Mouse (Mus musculus) intestine, embryonic 14.5 days (tissue): ENCODE measurements around the gene Cdh22. TPM values are rescaled to one million over a fixed set of nuclear protein-coding genes. Genes with fewer than 3 reads are reported as not detected.

ENCODE experiments used
- ATAC-seq: fragments of 200-750 bp; cut with Nextera tagmentation; replicated peaks from 2 replicates; pipeline ENCODE4 v1.8.0; 2017; ENCODE audit warnings: low read depth, moderate number of reproducible peaks, moderate TSS enrichment, moderate library complexity; ENCODE audit not compliant: low FRiP score, low TSS enrichment
- DNase-seq: peaks from one replicate; pipeline ENCODE4 v3.0.0-alpha.2; 2018; ENCODE audit warnings: low spot score
- H3K27ac ChIP-seq: fragments of 300-500 bp; sonication (generic); 2 replicates; pipeline ENCODE4 v1.5.1; 2014; ENCODE audit warnings: low read depth, mild to moderate bottlenecking, control low read depth
- H3K27me3 ChIP-seq: fragments of 300-500 bp; sonication (generic); replicated peaks from 2 replicates; pipeline ENCODE4 v1.6.1; 2014; ENCODE audit warnings: low read length, control low read depth; ENCODE audit not compliant: control insufficient read depth, insufficient read depth
- H3K36me3 ChIP-seq: fragments of 300-500 bp; sonication (generic); 2 replicates; pipeline ENCODE4 v1.6.1; 2014; ENCODE audit warnings: low read length, control low read depth; ENCODE audit not compliant: control insufficient read depth, insufficient read depth
- H3K4me1 ChIP-seq: fragments of 300-500 bp; sonication (generic); replicated peaks from 2 replicates; pipeline ENCODE4 v1.6.1; 2014; ENCODE audit warnings: low read length, control low read depth, mixed read lengths; ENCODE audit not compliant: control insufficient read depth, insufficient read depth
- H3K4me2 ChIP-seq: fragments of 300-500 bp; sonication (generic); 2 replicates; pipeline ENCODE4 v1.6.1; 2014; ENCODE audit warnings: low read length
- H3K4me3 ChIP-seq: fragments of 300-500 bp; sonication (generic); 2 replicates; pipeline ENCODE4 v1.5.1; 2014; ENCODE audit warnings: low read depth, low read length, control low read depth, mixed read lengths
- H3K9ac ChIP-seq: fragments of 300-500 bp; sonication (generic); 2 replicates; pipeline ENCODE4 v1.6.1; 2014; ENCODE audit warnings: mild to moderate bottlenecking, low read length
- H3K9me3 ChIP-seq: fragments of 300-500 bp; sonication (generic); 2 replicates; pipeline ENCODE4 v1.6.1; 2016; ENCODE audit warnings: low read length, control low read depth; ENCODE audit not compliant: control insufficient read depth
- WGBS: fragments of 180-500 bp; shearing (Covaris S2); extraction: QIAGEN DNeasy Blood & Tissue Kit; methylation state at CpG from one replicate; pipeline ENCODE4 v1.1.7; 2014; 5-methylcytosine and 5-hydroxymethylcytosine counted together
- polyA plus RNA-seq: library from polyadenylated mRNA; unstranded; fragments of >200 nt; fragmentation: Nextera tagmentation; extraction: Ambion mirVana; gene quantifications from 2 replicates; pipeline ENCODE4 v1.2.1, GENCODE M21; 2014

Cdh22 gene
- polyA plus RNA-seq, 1 experiment from 2014 or later, result 0.12 TPM

DNA sequence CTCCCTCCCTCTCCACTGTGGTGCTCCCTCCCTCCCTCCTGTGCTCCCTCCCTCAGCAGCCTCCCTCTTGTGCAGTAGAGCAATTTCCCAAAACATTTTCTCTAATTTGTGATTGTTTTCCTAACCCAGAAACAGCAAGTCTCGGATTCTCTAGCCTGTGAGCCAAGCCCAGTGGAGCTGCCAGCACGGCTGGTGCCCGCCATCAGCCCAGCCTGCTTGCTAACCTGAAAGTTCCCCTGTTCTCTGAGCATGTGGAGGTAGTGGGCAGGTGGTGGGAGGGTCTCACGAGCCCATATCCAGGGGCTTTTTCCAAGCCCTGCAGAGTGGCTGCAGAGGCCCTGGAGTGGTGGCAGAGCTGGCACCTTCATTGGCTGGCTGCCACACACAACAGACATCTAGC, 10.8 kb downstream of the Cdh22 start:
- H3K27me3 ChIP-seq, result peaks cover 55% of the 10 kb centered on the region
- H3K27ac ChIP-seq, result no peak overlapping the region
- H3K36me3 ChIP-seq, result no peaks in the 10 kb centered on the region
- ATAC-seq, result no peak
- no peak overlapping the region for H3K4me2 ChIP-seq
- WGBS, result 65% methylated on average over 4 of the region's 4 CpGs
- no peaks in the 10 kb centered on the region for H3K9me3 ChIP-seq
- no peak for DNase-seq
- no peak overlapping the region for H3K9ac ChIP-seq
- H3K4me1 ChIP-seq, result no peaks in the 10 kb centered on the region
- H3K4me3 ChIP-seq, result no peak overlapping the region

DNA sequence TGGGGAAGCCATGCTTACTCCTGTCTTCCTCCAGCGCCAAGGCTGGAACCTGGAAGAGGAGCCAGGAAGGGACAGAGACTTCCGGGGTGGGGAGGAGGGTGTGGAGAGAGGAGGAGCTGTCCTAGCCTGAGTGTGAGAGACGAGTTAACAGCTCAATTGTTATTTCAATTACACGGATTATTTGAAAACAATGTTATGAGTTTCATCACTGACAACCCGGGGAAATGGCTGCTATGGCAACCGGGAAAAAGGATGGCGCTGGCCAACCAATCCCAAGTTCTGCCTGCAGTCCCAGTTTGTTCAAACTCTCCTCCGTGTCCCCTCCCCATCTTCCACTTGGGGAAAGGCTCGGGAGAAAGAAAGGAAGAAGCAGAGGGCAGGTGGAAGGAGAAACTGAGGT, 12.7 kb downstream of the Cdh22 start:
- DNase-seq (no peak), ATAC-seq (no peak)
- Histone ChIP-seq H3K27ac (no peak overlapping the region), H3K4me1 (no peaks in the 10 kb centered on the region), H3K4me3 (no peak overlapping the region), H3K27me3 (peaks cover 64% of the 10 kb centered on the region), H3K9ac (no peak overlapping the region), H3K36me3 (no peaks in the 10 kb centered on the region), H3K9me3 (no peaks in the 10 kb centered on the region), H3K4me2 (no peak overlapping the region)
- WGBS, result 11% methylated on average over 9 of the region's 9 CpGs

DNA sequence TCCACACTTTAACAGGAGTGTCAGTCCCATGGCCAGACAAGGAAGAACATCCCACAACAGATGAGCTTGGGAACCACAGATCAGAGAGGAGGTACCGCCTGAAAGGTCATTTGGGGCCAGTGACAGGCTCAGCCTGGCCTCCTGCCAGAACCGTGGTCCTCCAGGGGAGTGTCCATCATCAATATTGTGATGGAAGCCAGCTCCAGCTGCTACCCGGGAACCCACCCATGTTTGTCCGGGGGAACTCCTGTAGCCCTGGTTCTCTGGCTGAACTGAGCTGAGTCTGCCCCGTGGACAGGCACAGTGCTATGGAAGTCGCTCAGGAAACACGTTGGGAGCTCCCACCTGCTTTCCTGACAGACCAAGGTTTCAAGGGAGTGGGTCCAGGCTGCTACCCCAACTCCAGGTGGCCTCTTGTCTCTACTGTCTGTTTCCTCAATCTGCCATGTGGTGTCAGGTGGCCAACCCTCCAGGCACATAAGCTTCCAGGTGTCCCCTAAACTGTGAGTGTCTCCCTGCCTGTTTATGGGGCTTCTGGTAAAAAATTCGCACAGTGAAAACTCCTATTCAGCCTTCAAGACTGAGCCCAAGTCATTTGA, 14.2 kb downstream of the Cdh22 start:
- no peak overlapping the region for H3K4me2 ChIP-seq
- ATAC-seq (no peak), DNase-seq (no peak)
- no peaks in the 10 kb centered on the region for H3K36me3 ChIP-seq
- no peak overlapping the region for H3K27ac ChIP-seq
- no peak overlapping the region for H3K4me3 ChIP-seq
- H3K9ac ChIP-seq, result no peak overlapping the region
- peaks cover 72% of the 10 kb centered on the region for H3K27me3 ChIP-seq
- H3K4me1 ChIP-seq, result peaks cover 6% of the 10 kb centered on the region; the same call in 1 of the 2 replicates
- 50% methylated on average over 8 of the region's 8 CpGs for WGBS
- no peaks in the 10 kb centered on the region for H3K9me3 ChIP-seq

DNA sequence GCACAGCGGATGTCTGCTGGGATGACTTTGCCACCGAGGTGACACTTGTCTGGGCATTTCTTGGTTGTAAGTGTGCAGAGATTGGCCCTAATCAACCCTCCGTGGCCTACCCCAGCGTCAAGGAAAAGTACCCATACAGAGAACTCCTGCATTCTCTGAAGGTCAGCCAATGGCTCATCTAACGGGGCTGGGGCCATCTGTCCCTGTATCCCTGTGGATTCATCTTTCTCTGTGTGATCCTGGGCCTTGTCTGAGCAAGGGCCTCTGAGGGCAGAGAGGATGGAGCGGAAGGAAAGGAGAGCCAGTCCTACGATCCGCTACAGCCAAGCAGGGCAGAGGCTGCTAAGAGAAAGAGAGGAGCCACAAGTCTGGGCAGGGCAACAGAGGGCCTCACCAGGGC, 15.7 kb downstream of the Cdh22 start:
- no peak overlapping the region for H3K9ac ChIP-seq
- no peak overlapping the region for H3K4me3 ChIP-seq
- ATAC-seq, result no peak
- H3K4me2 ChIP-seq, result no peak overlapping the region
- peaks cover 7% of the 10 kb centered on the region; the same call in 1 of the 2 replicates for H3K4me1 ChIP-seq
- WGBS, result 85% methylated on average over 8 of the region's 8 CpGs
- H3K9me3 ChIP-seq, result no peaks in the 10 kb centered on the region
- H3K27me3 ChIP-seq, result peaks cover 70% of the 10 kb centered on the region
- H3K27ac ChIP-seq, result no peak overlapping the region
- no peaks in the 10 kb centered on the region for H3K36me3 ChIP-seq
- no peak for DNase-seq

DNA sequence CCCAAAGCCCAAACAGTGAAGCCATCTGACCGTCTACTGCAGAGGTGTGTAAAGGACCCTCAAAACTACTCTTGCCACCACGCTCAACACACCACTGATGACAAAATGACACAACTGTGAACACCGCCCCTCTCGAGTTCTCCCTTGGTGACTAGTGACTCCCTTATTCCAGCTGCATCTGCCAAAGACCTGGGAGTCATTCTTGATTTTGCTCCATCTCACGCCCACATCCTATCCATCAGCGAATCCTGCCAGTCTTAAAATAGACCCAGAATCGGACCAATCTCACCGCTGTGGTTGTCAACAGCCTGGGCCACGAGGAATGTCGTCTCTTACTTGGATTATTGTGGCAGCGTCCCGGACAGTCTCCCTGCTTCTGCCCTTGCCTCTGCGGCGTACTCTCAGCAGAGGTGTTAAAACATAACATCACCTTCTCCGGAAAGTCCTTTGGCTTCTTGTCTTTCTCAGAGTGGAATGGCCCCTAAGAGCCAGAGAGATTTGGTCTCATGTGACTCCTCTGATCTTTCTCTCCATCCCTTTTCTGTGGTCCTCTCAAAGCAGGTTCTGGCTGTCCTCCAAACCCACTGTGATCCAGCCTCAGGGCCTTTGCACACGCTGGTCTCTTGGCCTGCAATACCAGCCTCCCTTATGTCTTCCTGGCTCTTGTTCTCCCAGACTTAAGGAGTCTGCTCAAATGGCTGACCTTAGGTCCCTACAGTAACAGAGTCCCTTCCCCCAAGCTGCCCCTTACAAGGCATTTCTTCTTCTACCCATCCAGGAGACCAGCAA, 17.1 kb downstream of the Cdh22 start:
- no peak overlapping the region for H3K27ac ChIP-seq
- no peaks in the 10 kb centered on the region for H3K36me3 ChIP-seq
- H3K9ac ChIP-seq, result no peak overlapping the region
- ATAC-seq (no peak), DNase-seq (no peak)
- WGBS, result 89% methylated on average over 16 of the region's 16 CpGs
- H3K9me3 ChIP-seq, result no peaks in the 10 kb centered on the region
- peaks cover 7% of the 10 kb centered on the region; the same call in 1 of the 2 replicates for H3K4me1 ChIP-seq
- H3K27me3 ChIP-seq, result peaks cover 70% of the 10 kb centered on the region
- no peak overlapping the region for H3K4me3 ChIP-seq
- no peak overlapping the region for H3K4me2 ChIP-seq

DNA sequence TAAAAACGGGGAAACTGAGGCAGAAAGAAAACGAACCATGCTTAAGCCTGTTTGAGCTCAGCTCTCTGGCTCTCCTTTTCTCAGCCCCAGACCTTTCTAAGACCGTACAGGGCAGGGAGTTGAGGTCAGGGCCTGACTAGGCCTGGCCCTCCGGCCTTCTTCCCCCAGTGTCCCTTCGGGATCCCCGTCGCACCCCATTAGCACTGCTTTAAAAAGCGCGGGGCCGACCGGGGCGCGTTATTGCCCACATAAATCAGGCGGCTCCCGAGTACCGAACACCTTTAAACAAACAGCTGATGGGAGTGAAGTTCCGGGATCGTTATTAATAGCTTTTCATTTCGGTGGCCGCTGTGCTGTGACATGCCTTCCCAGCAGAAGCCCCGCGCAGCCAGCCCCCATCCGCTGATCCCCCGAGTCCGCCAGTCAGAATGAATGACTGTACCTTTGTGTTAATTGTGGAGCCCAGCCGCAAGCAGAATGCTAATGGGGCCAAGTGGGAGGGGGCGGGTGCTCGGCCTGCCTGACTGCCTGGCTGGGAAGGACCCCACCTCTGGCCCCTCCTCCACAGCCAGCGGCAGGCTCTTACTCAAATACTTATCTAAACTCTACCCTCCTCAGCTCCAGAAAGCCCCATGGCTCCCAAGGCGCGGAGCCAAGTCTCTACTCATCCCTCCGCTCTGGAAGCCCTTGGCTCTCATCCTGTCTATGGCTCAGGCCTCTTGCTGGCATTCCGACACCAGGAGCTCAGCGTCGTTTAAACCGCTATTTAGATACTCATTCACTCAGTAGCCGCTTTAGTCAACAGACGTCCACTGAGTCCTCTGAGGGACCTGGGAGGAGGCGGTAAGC, 19.3 kb downstream of the Cdh22 start:
- Histone ChIP-seq H3K9ac (no peak overlapping the region), H3K27ac (no peak overlapping the region), H3K4me2 (peak overlapping the region; percentile 49), H3K4me3 (no peak overlapping the region), H3K4me1 (peaks cover 14% of the 10 kb centered on the region), H3K9me3 (no peaks in the 10 kb centered on the region), H3K27me3 (peaks cover 70% of the 10 kb centered on the region), H3K36me3 (no peaks in the 10 kb centered on the region)
- WGBS, result 2% methylated on average over 39 of the region's 39 CpGs
- ATAC-seq (0 out of 2 replicates have a peak, but pooled peaks have one; percentile 23), DNase-seq (no peak)

DNA sequence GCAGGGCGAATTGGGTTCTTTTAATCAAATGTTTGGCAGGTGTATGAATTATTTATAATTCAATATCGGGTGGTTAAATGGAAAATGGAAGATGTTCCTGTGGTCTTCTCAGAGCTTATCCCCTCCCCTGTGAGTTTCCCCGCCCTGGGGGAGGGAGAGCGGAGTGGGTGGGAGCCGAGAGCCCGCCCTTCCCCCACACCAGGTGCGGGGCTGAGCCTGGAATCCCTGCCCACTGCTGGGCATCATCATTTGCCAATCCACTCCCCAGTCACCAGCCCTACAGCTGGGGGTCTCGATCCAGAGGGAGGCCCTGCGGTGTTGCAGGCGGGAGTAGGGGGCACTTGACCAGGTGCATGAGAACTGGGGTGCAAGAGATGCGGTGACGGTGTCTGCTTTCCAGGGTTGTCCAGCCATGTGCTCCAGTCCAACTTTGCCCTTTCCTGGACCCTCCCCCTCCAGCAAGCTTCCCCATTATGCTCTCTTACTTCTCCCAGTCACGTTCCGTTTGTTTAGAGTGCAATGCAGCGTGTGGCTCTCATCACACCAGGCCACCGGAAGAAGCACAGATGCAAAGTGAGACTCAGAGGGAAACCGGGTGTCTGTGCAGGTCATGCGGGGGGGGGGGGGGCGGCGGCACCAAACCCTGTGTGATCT, 23.1 kb downstream of the Cdh22 start:
- no peak overlapping the region for H3K9ac ChIP-seq
- ATAC-seq, result no peak
- no peak for DNase-seq
- H3K27me3 ChIP-seq, result peaks cover 71% of the 10 kb centered on the region
- H3K4me2 ChIP-seq, result peak overlapping the region; percentile 29; the same call in 1 of the 2 replicates
- no peaks in the 10 kb centered on the region for H3K9me3 ChIP-seq
- H3K36me3 ChIP-seq, result no peaks in the 10 kb centered on the region
- peaks cover 14% of the 10 kb centered on the region for H3K4me1 ChIP-seq
- H3K4me3 ChIP-seq, result no peak overlapping the region
- WGBS, result under 1% methylated on average over 20 of the region's 20 CpGs
- H3K27ac ChIP-seq, result no peak overlapping the region

DNA sequence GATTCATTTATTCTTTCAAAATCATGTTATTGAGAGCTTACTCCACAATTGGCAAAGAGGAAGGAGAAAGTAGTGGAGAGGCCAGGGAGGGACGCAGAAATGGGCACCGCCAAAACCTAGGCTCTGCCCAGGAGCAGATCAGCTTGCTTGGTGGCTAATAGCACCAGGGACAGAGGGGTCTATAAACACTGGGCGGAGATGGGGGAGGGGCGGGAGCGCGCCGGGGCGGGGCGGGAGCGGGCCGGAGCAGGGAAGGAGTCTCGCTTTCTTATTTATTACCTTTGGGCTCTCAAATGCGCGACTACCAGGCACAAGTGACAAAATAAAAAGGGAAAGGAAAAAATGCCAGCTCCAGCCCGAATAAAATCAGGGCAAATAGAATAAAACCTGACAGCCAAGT, 23.7 kb downstream of the Cdh22 start:
- Histone ChIP-seq H3K9ac (no peak overlapping the region), H3K4me3 (no peak overlapping the region), H3K36me3 (no peaks in the 10 kb centered on the region), H3K4me2 (peak overlapping the region; percentile 29; the same call in 1 of the 2 replicates), H3K27me3 (peaks cover 64% of the 10 kb centered on the region), H3K9me3 (no peaks in the 10 kb centered on the region), H3K27ac (no peak overlapping the region), H3K4me1 (peaks cover 13% of the 10 kb centered on the region)
- no peak for DNase-seq
- 1% methylated on average over 15 of the region's 15 CpGs for WGBS
- ATAC-seq, result no peak
